Mouse (Mus musculus): Measurements from ENCODE around the gene Rpl37.

DNA sequence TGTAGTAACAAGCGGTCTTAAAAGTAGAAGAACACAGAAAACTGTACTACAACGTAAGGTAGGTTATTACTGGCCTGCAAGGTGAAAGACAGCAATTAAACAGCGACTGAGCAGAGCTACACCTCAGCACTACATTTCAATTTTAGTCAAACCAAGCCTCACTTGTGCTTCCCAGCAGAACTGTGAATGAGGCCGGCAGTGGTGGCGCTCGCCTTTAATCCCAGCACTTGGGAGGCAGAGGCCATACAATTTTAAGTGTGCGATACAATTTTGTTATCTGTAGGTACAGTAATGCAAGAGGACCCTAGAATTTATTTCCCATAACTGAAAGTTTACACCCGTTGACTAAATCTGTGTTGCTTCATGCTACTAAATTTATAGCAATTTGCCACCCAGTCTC lies 1.3 kb upstream of the Rpl37 start:
- no peak for TF ChIP-seq CTCF (conservative IDR thresholded peaks at IDR 0.05; ENCODE audit: insufficient read depth, insufficient read length, low read depth, low read length)
- TF ChIP-seq POLR2A (IDR thresholded peaks at IDR 0.05; ENCODE audit: low read depth, low read length) = no peak

Measured in kidney, adult 2 months (tissue).